Mouse (Mus musculus) left cerebral cortex, adult 11 months (tissue): ENCODE measurements around the gene Hivep3.

Experiments
- DNase-seq: peaks from one replicate; pipeline ENCODE4 v3.0.0; 2022; ENCODE audit warnings: low spot score

Gene Hivep3

DNA sequence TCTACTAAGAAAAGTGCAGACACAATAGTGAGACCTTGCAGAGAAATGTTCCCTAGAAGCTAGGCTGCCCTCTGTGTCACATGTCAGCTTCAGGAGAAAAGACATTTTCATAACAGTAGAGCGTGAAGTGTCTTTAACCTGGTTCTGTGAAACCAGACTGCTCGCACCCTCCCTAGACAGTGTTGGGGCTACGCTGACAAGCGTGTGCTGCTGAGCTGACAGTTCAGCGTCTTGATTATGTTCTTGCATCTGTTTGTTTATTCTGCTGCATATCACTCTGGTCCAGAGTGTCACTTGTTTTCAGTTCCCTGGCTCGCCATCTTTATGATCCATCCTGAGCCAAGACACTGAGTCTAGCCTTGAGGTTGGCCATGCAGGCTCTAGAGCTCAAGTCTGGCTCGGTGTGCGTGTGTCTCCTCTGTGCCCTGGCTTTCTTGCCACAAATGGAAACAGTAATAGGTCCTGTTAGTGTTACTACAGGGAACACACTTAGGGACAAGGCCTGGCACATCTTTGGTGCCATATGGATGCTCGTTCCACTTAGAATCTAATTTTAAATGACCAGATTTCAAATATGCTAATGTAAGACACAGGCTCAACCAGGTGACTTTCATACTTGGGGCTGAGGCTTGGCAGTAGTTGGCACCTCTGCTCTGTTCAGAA is 28.0 kb downstream of the Hivep3 start:
- DNase-seq: no peak

DNA sequence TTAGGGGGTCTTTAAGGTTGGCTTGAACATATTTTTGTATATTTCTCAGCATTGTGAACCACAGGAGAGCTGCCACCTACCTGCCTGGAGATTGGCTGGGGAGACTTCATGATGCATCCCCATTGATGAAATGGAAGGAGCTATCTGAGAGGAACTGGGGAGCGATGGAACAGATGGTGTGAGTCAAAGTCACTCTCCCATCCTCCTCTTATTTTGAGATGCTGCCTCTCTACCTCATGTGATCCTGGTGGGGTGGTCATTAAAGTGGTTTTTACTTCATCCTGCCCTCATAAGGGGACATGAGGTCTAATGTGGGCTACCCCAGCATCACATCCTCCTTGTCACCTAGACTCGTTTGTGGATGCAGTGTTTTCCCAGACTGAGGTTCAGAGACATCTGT is 28.6 kb downstream of the Hivep3 start:
- no peak for DNase-seq

GRCm38 (mm10) chr4:119768046-119768445 is 34.5 kb downstream of the Hivep3 start:
- DNase-seq: no peak

GRCm38 (mm10) chr4:119775913-119776312 is 42.3 kb downstream of the Hivep3 start:
- DNase-seq: no peak

- DNase-seq: no peak
These were observed 43.6 kb downstream of the Hivep3 start for GRCm38 (mm10) chr4:119777146-119777545.

- DNase-seq: no peak
These were observed 46.2 kb downstream of the Hivep3 start for GRCm38 (mm10) chr4:119779561-119780400.

DNA sequence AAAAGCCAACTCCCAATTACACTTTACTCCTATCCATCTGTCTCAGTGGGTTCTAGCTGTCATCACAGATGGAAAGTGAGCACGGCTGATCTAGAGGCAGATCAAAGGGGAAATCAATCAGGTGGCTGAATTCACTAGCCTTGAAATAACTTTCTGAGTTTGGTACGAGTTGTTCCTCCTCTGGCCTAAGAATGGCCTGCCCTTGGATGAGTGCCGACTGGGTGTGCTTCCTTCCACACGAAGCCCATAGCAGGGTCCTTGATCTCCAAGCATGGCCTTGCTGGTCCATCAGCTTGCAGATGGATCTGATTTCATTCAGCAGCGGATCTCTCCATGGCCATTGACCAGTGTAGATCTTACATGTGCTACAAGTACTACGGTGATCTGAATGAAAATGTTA is 47.3 kb downstream of the Hivep3 start:
- DNase-seq: no peak

DNA sequence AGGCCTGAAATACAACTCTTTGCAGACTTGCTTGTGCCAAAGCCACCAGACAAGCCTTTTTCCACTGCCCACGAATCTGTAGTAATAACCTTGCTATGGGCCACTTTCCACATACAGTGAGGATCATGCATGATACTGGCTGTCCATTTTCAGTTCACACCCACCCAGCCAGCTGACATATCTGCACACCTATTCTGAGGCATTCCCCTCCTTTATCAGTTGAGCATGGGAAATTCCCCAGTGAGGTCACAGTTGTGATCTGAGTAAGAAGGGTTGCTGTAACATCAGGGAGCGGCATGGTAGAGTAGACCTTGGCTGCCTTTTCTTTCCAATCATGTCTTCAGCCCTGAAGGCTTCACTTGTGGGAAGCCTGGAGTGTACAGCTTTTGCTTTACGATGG is 51.4 kb downstream of the Hivep3 start:
- DNase-seq: no peak

DNA sequence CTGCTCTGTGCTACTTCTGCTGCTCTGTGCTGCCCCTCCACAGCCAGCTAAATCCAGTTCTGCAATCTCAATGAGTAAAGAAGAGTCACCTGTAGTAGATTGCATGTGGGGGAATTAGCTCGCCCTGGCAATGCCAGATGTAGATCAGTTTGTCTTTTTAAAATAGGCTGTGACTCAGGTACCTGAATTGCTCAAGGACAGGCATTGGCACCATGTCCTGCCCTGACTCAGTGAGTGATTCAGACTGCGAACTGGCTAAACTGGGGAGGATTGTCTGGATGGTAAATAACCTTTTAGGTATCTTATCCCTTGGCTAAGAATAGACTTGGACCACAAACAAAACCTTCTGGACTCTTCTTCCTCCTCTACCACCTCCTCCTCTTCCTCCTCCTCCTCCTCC is 52.7 kb downstream of the Hivep3 start:
- DNase-seq: no peak

GRCm38 (mm10) chr4:119786721-119787120 is 53.1 kb downstream of the Hivep3 start:
- DNase-seq: no peak

DNA sequence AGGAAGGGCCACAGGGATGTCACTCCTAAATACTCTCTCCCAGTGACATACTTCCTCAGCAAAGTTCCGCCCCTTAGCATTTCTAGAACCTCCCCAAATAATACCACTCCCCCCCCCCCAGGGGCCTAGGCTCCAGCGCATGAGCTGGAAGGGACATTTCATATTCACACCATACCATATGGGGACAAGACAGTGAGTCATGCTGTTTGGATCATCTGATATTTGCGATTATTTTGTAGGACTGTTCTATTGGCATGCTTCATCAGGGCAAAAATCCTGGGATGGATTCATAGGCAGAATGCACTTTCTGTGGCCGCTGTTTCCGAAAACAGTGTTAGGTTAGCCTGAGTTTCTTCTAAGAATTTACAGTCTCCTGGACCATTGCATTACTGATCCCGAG is 55.2 kb downstream of the Hivep3 start:
- DNase-seq: no peak

DNA sequence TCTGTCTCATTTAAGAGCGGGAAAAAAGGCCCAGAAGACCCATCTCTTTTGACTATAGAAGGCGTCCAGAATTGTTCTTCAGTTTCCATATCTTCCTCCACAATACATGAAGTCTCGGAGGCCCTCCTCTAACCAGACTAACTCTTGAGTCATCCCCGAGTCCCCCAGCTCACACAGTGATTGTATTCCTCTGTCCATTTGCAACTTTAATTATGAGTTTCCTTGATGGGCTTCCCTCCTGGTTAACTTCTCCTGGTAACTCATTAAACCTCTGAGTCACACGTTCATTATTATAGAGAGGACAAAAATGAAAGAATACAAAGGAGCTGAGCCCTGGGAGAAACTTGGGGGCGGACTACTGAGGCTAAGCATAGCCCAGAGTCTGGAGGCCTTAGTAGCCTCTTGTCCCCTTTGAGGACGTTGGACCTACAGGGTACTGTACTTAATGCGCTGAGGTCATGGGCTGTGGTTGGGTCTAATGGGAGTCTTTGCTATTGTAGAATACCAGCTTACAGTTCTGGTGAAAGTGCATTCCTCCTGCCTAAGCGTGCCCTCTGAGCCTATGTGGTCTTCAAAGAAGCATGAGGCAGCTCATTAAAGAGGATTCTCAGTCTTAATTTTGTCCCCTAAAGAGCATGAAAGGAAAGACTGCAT is 56.0 kb downstream of the Hivep3 start:
- DNase-seq: no peak

DNA sequence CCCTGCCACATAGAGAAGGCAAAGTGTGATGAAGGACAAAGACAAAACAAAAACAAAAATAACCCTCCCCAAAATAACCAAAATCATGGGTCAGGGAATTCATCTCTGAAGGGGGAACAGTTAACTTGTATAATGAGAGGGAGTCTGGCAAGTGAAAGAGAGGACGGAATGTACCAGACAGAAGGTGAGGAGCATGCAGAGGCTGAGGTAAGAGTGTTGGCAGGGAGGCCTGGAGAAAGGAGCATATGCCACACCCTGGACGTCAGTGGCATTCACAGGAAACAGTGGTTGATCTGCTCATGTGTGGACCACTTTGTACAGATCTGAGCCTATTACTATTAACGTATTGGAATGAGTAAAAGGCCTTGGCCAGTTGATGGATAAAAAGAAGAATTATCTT is 65.3 kb downstream of the Hivep3 start:
- no peak for DNase-seq

GRCm38 (mm10) chr4:119806556-119806955 is 73.0 kb downstream of the Hivep3 start:
- DNase-seq: no peak

GRCm38 (mm10) chr4:119807359-119807758 is 73.8 kb downstream of the Hivep3 start:
- DNase-seq: no peak

DNA sequence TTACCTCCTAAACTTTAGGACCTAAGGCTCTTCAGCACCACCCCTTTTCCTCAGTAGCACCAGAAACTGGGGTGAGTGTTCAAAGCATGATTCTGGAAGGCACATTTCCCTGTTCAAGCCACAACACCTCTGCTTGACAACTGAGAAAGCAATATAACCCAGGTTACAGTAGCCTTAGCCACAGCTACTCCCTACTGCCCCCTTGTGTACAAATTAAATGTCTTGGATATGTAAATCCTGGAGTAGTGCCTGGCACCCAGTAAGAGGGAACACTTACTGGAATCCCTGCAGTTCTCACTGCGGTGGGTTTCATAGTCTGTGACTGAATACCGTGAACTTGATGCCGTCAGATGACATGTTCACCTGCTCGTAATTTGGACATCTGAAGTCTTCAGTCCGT is 75.7 kb downstream of the Hivep3 start:
- DNase-seq: no peak

- no peak for DNase-seq
These were observed 79.2 kb downstream of the Hivep3 start for GRCm38 (mm10) chr4:119812775-119813174.

DNA sequence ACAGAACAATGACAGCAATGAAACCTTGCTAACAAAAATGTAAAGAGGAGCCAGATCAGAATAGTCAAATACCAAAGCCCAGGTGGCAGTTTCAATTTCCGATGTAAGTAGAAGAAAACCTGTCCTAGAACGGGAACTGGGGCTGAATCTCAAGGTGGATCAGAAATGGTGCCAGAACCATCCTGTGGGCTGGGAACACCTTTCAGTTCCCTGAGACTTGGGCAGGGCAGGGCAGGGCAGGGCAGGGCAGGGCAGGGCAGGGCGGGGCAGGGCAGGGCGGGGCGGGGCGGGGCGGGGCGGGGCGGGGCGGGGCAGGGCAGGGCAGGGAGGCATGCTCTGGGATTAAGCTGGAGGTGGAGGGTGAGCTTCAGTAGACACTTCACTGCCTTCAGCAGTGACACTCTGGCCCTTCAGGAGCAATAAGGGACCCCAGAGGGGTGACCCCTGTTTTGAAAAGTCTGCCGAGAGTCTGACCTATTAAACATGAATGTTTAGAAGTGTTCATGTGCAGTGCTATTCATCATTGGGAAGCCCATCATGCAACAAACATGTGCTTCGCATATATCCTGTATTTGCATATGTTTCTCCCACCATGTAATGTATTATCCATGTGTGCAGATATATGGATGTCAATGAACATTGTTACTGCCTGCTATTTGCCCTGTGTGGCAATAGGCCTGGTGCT is 80.1 kb downstream of the Hivep3 start:
- no peak for DNase-seq

DNA sequence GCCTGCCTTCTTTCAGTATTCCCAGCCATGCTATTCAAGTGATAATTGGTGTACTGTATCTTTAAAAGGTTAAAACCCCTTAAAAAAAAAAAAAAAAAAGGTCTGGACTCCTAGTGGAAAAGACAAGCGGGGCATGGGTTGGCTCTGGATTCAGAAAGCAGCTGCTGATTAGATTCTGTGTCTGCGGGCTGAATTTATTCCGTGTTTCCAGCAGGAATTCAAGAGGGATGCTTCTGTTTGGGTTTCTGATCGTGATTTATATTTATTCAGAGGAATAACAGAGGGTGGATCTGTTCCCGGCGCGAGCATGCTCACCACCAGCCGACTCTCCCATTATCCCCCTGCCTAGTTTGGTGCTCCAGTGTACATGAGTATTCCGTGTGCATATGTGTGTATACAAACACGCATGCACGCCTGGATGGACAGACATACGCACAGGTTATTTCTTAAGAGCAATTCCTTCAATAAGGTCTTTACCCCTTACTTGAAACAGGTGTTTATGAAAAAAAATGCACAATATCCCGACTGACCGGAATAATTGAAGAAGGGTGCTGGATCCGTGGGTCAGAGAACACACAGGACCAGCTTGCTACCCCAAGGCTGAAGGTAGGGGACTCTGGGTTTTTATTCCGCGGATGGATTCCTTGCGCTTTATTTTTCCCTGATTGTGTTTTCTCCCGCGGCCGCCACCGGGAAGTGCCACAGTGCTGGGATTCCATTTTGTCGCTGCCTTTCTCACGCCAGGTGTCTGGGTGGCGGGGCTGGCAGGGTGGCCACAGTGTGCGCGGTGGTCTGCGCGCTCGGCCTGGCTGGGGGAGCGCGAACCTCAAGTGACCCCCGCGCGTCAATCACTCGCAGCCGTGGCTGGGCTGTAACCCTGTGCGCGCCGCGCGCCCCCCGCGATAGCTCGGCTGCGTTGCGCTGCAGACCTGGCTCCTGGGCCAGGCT is 80.9 kb downstream of the Hivep3 start:
- DNase-seq: no peak

DNA sequence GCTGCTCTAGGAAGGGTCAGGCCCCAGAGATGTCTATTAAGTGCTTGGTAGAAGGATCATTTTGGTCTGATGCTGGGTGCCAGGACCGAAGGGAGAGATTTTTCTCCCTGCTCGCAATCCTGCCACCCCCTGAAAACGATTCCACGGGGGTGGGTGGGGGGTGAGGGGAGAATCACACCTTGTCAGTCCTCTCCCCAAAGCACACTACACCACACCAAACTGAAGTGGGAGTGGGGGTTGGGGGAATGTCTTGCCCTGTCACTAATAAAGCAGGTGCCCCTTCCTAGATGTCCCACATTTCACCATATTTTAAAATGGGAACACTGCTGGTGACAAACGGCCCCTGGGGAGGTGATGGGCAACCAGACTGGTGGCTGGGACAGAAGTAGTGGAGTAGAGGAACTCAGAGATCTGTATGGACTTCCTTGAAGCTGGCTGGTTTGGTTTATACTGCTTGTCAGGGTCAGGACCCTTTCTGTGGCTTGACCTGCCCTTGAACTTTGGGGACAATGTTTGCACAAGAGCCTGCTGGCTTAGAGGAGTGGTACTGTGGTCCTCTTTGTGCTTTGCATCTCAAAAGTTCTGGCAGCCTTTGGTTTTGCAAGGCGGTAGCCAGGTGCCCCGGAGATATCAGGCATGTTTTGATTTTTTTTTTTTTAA is 81.7 kb downstream of the Hivep3 start:
- DNase-seq: no peak

GRCm38 (mm10) chr4:119815793-119816161 is 82.2 kb downstream of the Hivep3 start:
- DNase-seq: no peak
